Mouse (Mus musculus): Measurements from ENCODE around the gene Ccl1.

DNA sequence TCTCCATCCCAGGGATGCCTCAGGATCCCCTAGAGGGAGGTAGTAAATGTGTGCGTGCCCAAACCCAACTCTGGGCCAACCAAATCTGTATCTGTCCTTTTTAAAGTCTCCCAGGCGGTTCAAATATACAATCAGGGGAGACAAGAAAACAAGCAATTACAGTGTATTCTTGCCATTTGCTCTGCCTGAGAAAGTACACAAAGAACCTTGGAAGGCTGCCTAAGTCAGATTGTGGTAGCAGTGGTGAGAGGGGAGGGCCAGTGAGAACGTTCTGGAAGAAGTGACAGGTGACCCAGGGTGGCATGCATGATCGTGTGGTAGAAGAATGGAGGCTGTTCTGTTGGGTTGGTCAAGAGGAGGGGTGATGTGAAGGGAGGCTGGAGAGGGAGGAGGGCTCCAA is 46.4 kb downstream of the Ccl1 start:
- no peak for TF ChIP-seq POLR2AphosphoS2 (IDR thresholded peaks at IDR 0.05; ENCODE audit: insufficient read length, low read depth)
- TF ChIP-seq POLR2A (IDR thresholded peaks at IDR 0.05; ENCODE audit: insufficient read length, low read depth), result no peak
